ENCODE assay signal across 17 mouse cellular contexts in genomic region chr13:6395562-6396223, GRCm38 (mm10).
DNase-seq lines count a peak whose midpoint lies in the region; ATAC-seq and TF ChIP-seq lines count a peak whose summit lies in the region.
"Had no signal": no experiment of that assay in that cellular context is flagged by ENCODE, and none has a peak within 500 bp of the region (broad histone marks: within the 10 kb centered on the region; RNA-seq: fewer than 3 reads in every experiment).

No protein-coding gene starts in this region.

- H3K4me3 ChIP-seq in forebrain, embryonic 14.5 days (ENCODE audit: low read depth, low read length), result no peak overlapping the region
- no peak overlapping the region for H3K4me3 ChIP-seq in forebrain, embryonic 11.5 days (ENCODE audit: low read depth, low read length)
- H3K4me3 ChIP-seq in midbrain, embryonic 11.5 days (ENCODE audit: low read depth, low read length), result no peak overlapping the region
- no peak overlapping the region for H3K4me3 ChIP-seq in midbrain, embryonic 15.5 days
- no peak overlapping the region for H3K4me3 ChIP-seq in lung, adult 2 months (replicated peaks; ENCODE audit: extremely low read depth, low read depth, low read length)
- H3K4me3 ChIP-seq: hindbrain, embryonic 13.5 days; intestine, embryonic 15.5 days; kidney, embryonic 15.5 days had no signal

- WGBS in forebrain, embryonic 14.5 days, result 62% methylated on average over 4 of the region's 5 CpGs
- 68% methylated on average over 4 of the region's 5 CpGs for WGBS in forebrain, embryonic 11.5 days
- WGBS in midbrain, embryonic 11.5 days, result 58% methylated on average over 4 of the region's 5 CpGs
- WGBS in midbrain, embryonic 15.5 days, result 31% methylated on average over 4 of the region's 5 CpGs
- 61% methylated on average over 4 of the region's 5 CpGs for WGBS in lung, adult 2 months

- no peak overlapping the region for H3K9ac ChIP-seq in forebrain, embryonic 14.5 days (ENCODE audit: low read length)
- no peak overlapping the region for H3K9ac ChIP-seq in forebrain, embryonic 11.5 days (ENCODE audit: low read length)
- no peak overlapping the region for H3K9ac ChIP-seq in midbrain, embryonic 11.5 days (ENCODE audit: low read length)
- no peak overlapping the region for H3K9ac ChIP-seq in midbrain, embryonic 15.5 days
- H3K9ac ChIP-seq: hindbrain, embryonic 13.5 days; intestine, embryonic 15.5 days; kidney, embryonic 15.5 days had no signal

- H3K27ac ChIP-seq in forebrain, embryonic 14.5 days (ENCODE audit: low read depth, low read length), result no peak overlapping the region
- no peak overlapping the region for H3K27ac ChIP-seq in forebrain, embryonic 11.5 days (ENCODE audit: low read depth, low read length)
- no peak overlapping the region for H3K27ac ChIP-seq in midbrain, embryonic 11.5 days (ENCODE audit: low read depth, low read length)
- H3K27ac ChIP-seq in midbrain, embryonic 15.5 days, result no peak overlapping the region
- H3K27ac ChIP-seq: hindbrain, embryonic 13.5 days; intestine, embryonic 15.5 days; kidney, embryonic 15.5 days had no signal

- H3K4me2 ChIP-seq in forebrain, embryonic 14.5 days (ENCODE audit: low read length), result no peak overlapping the region
- no peak overlapping the region for H3K4me2 ChIP-seq in forebrain, embryonic 11.5 days (ENCODE audit: low read depth, low read length, severe bottlenecking)
- H3K4me2 ChIP-seq in midbrain, embryonic 11.5 days, result no peak overlapping the region
- H3K4me2 ChIP-seq in midbrain, embryonic 15.5 days, result no peak overlapping the region
- H3K4me2 ChIP-seq: hindbrain, embryonic 13.5 days; intestine, embryonic 15.5 days; kidney, embryonic 15.5 days; liver, embryonic 11.5 days had no signal

- ATAC-seq in forebrain, embryonic 14.5 days, result peak; percentile 48; the same call in 1 of the 2 replicates
- ATAC-seq in forebrain, embryonic 11.5 days (replicated peaks; ENCODE audit: low FRiP score), result no peak
- ATAC-seq in midbrain, embryonic 11.5 days (ENCODE audit: low FRiP score), result peak; percentile 79
- no peak; the same call in 1 of the 2 replicates for ATAC-seq in midbrain, embryonic 15.5 days (replicated peaks)
- ATAC-seq: intestine, embryonic 15.5 days had no signal

- H3K9me3 ChIP-seq in forebrain, embryonic 14.5 days (replicated peaks; ENCODE audit: control insufficient read depth, low read length), result no peaks in the 10 kb centered on the region
- H3K9me3 ChIP-seq in forebrain, embryonic 11.5 days (ENCODE audit: control insufficient read depth, low read length), result no peaks in the 10 kb centered on the region
- H3K9me3 ChIP-seq in midbrain, embryonic 11.5 days (ENCODE audit: control insufficient read depth, low read length), result no peaks in the 10 kb centered on the region
- no peaks in the 10 kb centered on the region for H3K9me3 ChIP-seq in midbrain, embryonic 15.5 days
- H3K9me3 ChIP-seq: hindbrain, embryonic 13.5 days; intestine, embryonic 15.5 days; kidney, embryonic 15.5 days had no signal

- peak; percentile 49 for DNase-seq in forebrain, embryonic 14.5 days (ENCODE audit: low spot score)
- no peak for DNase-seq in forebrain, embryonic 11.5 days (ENCODE audit: low spot score)
- DNase-seq in midbrain, embryonic 11.5 days (ENCODE audit: low spot score, missing footprints), result peak; percentile 57
- DNase-seq in brain, embryonic 14.5 days (ENCODE audit: low read depth), result peak; percentile 63
- peak; percentile 19 for DNase-seq in retina, postnatal 1 day
- no peak for DNase-seq in lung, adult 2 months
- DNase-seq: adrenal gland, adult 8-10 months; cerebellum, adult 9-11 months; heart, adult 18-20 months; kidney, postnatal 4 days; lung, adult 18-20 months; thymus, postnatal 14 days had no signal

- H3K4me1 ChIP-seq in forebrain, embryonic 14.5 days (ENCODE audit: control insufficient read depth, insufficient read depth, low read length), result no peaks in the 10 kb centered on the region
- H3K4me1 ChIP-seq in forebrain, embryonic 11.5 days (replicated peaks; ENCODE audit: control insufficient read depth, insufficient read depth, low read length), result no peaks in the 10 kb centered on the region
- no peaks in the 10 kb centered on the region for H3K4me1 ChIP-seq in midbrain, embryonic 11.5 days (ENCODE audit: control insufficient read depth, insufficient read depth, low read length)
- no peaks in the 10 kb centered on the region for H3K4me1 ChIP-seq in midbrain, embryonic 15.5 days
- no peaks in the 10 kb centered on the region for H3K4me1 ChIP-seq in lung, adult 2 months (ENCODE audit: control insufficient read depth, insufficient read depth, low read length)
- H3K4me1 ChIP-seq: hindbrain, embryonic 13.5 days; intestine, embryonic 15.5 days; kidney, embryonic 15.5 days had no signal

- no peak for TF ChIP-seq CTCF in brain, embryonic 14.5 days (IDR thresholded peaks at IDR 0.05; ENCODE audit: borderline replicate concordance, extremely low read depth, insufficient read depth, insufficient read length)
- TF ChIP-seq CTCF in lung, adult 2 months (IDR thresholded peaks at IDR 0.05; ENCODE audit: insufficient read depth, low read length), result no peak

- H3K36me3 ChIP-seq in forebrain, embryonic 14.5 days (ENCODE audit: control insufficient read depth, insufficient read depth, low read length), result no peaks in the 10 kb centered on the region
- H3K36me3 ChIP-seq in forebrain, embryonic 11.5 days (ENCODE audit: control insufficient read depth, insufficient read depth, low read length), result no peaks in the 10 kb centered on the region
- no peaks in the 10 kb centered on the region for H3K36me3 ChIP-seq in midbrain, embryonic 11.5 days (ENCODE audit: control insufficient read depth, insufficient read depth, low read length)
- H3K36me3 ChIP-seq in midbrain, embryonic 15.5 days (replicated peaks), result no peaks in the 10 kb centered on the region
- H3K36me3 ChIP-seq: hindbrain, embryonic 13.5 days; intestine, embryonic 15.5 days; kidney, embryonic 15.5 days had no signal

- no peaks in the 10 kb centered on the region for H3K27me3 ChIP-seq in forebrain, embryonic 14.5 days (replicated peaks; ENCODE audit: control insufficient read depth, insufficient read depth, low read length)
- no peaks in the 10 kb centered on the region for H3K27me3 ChIP-seq in forebrain, embryonic 11.5 days (ENCODE audit: control insufficient read depth, insufficient read depth, low read length)
- H3K27me3 ChIP-seq in midbrain, embryonic 11.5 days (ENCODE audit: control insufficient read depth, insufficient read depth, low read length), result no peaks in the 10 kb centered on the region
- no peaks in the 10 kb centered on the region for H3K27me3 ChIP-seq in midbrain, embryonic 15.5 days (replicated peaks)
- H3K27me3 ChIP-seq: hindbrain, embryonic 13.5 days; intestine, embryonic 15.5 days; kidney, embryonic 15.5 days had no signal

- no peak for TF ChIP-seq POLR2A in brain, embryonic 14.5 days (IDR thresholded peaks at IDR 0.05; ENCODE audit: borderline replicate concordance, extremely low read depth, insufficient read depth, insufficient read length, poor library complexity, severe bottlenecking)
- no peak for TF ChIP-seq POLR2A in lung, adult 2 months (IDR thresholded peaks at IDR 0.05; ENCODE audit: borderline replicate concordance, extremely low read depth, low read depth, low read length)

Comparison
In these comparisons a context has a peak if more than half of its experiments do, and no peak if none do; other contexts are left out.
1. ATAC-seq: peak in forebrain, embryonic 14.5 days (single experiment) and midbrain, embryonic 11.5 days (single experiment); none in forebrain, embryonic 11.5 days (single experiment) and midbrain, embryonic 15.5 days (single experiment).
2. DNase-seq: peak in forebrain, embryonic 14.5 days (single experiment), midbrain, embryonic 11.5 days (single experiment), brain, embryonic 14.5 days (single experiment) and retina, postnatal 1 day (single experiment); none in forebrain, embryonic 11.5 days (single experiment) and lung, adult 2 months (single experiment).